Mouse (Mus musculus) heart, adult 11 months (tissue): ENCODE measurements around the gene Miga1.
"Not testable (repeated sequence)": the region's sequence is repeated elsewhere in the genome, so short reads cannot be mapped to it uniquely, and the experiment has no call there.

Source experiments
- DNase-seq: peaks from one replicate; pipeline ENCODE4 v3.0.0; 2022

The Miga1 gene

DNA sequence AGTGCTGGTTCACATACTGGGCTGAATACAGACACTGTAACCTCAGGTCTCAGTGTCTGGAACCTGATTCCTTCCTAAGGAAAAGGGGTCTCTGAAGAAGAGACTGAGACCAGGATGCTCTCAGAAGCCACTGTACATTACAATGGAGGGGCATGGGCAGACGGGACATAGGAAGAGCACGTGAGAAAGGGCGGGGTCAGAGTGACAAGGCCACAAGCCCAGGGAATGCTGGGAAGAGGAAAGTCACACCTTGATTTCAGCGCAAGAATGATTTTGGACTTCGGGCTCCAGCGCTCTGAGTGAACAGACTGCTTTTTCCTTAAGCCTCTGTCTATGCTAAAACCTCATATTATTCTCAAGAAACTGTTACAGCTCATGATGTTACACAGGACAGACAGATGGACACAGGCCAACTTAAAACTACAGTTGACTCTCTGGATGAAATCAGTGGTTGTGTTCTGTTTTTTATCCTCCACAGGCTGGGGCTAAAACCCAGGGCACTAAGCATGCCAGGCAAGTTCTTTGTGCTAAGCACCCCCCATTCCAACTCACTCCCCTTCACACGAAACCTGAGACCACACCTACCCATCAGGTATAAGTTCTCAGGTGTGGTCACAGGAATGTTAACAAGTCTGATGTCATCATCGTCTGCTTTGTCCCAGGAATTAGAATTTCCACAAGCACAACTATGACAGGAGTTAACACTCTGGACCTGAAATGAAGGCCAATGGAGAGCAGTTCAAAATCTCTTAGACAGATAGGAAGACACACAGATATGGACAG, 18.3 kb downstream of the Miga1 start:
- DNase-seq = no peak

GRCm38 (mm10) chr3:152320972-152321645, 19.1 kb downstream of the Miga1 start:
- peak; percentile 97 for DNase-seq

DNA sequence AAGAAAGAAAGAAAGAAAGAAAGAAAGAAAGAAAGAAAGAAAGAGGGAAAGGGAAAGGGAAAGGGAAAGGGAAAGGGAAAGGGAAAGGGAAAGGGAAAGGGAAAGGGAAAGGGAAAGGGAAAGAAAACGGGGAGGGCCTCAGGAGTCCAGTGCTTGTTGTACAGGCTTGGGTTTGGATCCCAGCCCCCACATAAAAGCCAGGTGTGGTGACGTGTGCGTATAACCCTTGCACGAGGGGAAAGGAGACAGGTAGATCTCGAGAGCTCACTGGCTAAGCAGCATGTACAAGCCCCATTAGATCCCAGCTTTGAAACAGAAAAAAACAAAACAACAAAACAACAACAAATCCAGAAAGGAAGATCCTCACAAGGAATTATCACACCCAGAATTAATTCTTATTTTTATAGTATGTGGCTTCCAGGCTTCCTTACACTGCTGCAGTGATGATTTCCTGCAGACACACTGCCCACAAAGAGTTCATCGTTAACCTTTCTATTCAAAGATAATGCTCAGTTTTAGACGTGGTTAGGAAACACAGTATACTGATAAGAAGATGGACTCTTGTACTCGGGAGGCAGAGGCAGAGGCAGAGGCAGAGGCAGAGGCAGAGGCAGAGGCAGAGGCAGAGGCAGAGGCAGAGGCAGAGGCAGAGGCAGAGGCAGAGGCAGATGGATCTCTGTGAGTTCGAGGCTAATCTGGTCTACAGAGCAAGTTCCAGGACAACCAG, 23.6 kb downstream of the Miga1 start:
- not testable (repeated sequence) for DNase-seq

DNA sequence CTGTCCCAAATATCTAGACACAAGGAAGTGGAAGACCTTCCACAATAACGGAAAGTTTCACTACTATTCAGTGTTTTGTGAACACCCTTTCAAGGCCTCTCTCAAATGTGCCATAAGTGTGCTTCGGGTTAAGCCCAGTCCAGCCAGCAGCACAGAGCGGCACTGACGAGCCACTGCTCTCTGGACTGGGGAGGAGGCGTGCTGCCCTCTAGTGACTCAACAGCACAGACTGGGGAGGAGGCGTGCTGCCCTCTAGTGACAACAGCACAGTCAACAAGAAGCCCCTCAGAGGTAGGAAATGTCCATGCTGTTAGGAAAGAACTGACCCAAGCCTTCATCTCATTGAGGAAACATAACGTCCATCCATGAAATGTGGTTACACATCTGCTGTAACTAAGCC, 24.6 kb downstream of the Miga1 start:
- DNase-seq = peak; percentile 98

DNA sequence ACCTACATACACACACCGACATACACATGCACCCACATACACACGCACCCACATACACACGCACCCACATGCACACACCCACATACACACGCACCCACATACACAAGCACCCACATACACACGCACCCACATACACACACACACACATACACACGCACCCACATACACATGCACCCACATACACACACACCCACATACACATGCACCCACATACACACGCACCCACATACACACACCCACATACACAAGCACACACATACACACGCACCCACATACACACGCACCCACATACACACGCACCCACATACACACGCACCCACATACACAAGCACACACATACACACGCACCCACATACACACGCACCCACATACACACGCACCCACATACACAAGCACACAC, 25.5 kb downstream of the Miga1 start:
- DNase-seq = not testable (repeated sequence)

DNA sequence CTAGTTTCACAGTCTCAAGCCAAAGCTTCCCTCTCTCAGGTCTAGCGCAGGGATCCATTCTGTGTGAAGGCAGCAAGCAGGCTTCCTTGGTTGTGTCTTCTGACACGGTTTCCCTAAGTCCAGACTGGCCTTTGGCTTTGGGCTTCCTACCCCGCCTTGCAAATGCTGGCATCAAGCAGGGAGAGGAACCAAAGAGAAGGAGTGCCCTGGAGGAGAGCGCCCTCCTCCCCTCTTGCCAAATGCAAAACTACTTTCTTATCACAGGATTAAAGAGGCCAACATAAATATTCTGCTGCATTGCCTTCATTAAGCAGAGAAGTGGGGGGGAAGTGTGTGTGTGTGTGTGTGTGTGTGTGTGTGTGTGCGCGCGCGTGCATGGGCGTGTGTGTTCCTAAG, 31.0 kb downstream of the Miga1 start:
- no peak for DNase-seq

DNA sequence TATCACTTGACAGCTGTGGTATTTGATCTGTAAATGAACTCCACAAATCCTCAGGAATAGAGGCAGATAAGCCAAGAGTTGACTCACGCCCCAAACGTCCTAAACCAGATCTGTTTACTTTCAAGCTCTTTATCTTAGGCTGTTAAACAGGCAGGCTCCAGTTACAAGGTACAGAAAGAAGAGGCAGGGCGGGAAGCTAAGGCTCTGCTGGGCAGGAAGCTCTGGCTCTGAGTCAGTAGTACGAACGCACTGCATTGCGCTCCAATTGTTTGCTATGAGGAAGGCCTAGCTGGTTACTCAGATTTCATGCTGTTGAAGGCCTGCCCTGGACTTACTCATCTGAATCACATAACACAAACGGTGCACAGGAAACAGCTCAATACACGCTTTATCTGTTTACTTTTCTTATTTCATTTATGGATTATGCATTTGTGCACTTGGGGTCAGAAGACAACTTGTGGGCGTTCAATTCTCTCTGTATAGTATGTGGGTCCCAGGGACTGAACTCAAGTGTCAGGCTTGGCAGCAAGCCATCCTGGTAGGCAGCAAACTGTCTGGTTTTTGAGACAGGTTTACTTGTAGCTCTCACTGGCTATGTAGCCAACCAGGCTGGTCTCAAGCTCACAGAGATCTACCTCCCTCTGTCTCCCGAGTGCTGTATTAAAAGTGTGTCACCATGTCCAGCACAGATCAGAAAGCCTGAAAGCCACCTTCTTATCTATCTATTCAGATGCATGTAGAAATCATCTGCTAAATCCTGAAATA, 31.5 kb downstream of the Miga1 start:
- peak; percentile 94 for DNase-seq

DNA sequence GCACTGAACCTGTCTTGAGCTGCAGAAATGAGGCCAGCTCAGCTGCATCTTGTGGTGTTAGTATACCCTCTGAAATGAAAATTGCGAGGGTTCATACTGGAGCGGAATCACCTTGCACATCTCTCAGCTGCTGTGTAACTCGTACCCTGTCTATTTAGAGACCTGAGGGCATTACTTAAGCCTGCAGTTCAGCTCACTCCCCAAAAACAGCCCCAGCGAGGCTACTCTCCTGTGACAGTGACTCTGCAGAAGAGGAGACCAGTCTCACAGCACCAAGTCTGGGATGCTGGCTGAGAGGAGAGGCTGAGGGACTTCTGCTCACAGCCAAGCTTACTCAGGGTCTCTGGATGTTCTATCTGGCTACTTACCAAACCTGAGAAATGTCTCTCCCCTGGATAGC, 34.2 kb downstream of the Miga1 start:
- DNase-seq = peak; percentile 84

- DNase-seq = peak; percentile 94
Observed at GRCm38 (mm10) chr3:152305080-152305479, 35.1 kb downstream of the Miga1 start.

GRCm38 (mm10) chr3:152304093-152304815, 36.0 kb downstream of the Miga1 start:
- peak; percentile 98 for DNase-seq

DNA sequence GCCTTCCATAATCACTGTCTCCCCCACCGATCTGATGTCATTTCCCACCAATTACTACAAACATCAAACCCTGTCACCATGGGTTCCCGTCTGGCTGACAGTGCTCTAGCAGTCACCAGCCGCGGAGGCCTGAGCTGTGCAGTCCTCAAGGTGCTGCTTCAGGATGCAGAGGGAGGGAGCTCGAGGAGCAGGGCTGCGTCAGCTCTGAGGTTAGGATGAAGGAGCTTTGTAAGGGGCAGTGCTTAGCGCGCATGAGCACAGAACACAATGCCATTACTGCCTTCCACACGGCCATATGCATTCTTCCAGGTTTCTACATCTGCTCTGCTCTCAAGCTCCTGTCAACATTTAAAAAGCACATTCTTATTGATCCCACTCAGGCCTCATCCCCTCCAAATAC, 37.2 kb downstream of the Miga1 start:
- DNase-seq = peak; percentile 87

DNA sequence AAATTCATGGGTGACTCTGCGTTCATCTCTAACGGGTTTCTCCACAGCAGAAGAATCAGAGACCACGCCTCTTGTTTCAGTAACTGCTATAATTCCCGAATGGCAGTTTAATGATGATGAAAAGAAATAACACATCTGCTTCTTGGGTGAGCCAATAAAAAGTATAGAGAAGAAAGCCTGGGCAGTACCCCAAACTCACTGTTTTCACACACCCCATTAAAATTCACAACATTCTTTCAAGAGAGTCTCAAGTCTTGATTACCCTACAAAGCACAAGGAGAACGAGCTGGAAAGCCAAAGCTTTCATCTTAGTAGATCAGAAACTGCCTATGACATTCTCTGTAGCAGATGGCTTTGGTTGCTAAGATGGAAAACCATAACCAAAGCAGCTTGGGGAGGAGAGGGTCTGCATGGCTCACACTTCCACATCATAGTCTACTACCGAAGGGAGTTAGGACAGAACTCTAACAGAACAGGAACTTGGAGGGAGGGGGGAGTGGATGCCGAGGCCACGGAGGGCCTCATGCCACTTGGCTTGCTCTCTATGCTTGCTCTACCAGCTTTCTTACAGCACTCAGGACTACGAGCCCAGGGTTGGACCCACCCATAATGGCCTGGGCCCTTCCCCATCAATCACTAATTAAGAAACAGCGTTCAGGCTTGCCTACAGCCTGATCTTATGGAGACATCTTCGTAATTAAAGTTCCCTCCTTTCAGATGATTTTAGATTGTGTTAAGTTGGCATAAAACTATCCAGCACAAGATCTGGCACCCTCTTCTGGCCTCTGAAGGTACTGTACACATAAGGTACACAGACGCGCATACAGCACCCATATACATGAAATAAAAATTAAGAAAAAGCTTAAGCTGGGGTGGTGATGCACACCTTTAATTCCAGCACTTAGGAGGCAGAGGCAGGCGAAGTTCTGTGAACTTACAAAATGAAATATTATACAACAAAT, 39.5 kb downstream of the Miga1 start:
- DNase-seq = peak; percentile 84

DNA sequence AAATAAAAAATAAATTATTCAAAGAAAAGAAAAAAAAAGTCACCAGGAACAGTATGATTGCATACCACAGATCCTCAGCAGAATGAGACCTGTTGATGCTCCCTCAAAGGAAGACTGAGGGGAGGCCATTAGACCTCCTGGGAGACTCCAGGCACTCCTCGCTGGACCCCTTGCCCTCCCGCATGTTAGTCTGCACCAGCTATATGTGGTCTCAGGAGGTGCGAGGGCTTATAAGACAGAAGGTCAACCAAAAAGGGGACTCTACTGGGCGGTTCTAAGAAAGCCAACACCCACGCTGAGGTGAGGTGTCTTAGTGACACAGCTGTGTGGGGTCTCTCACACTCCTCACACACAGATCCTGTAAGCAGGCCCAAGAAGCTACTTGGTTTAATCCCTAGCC, 44.3 kb downstream of the Miga1 start:
- DNase-seq = peak; percentile 85

DNA sequence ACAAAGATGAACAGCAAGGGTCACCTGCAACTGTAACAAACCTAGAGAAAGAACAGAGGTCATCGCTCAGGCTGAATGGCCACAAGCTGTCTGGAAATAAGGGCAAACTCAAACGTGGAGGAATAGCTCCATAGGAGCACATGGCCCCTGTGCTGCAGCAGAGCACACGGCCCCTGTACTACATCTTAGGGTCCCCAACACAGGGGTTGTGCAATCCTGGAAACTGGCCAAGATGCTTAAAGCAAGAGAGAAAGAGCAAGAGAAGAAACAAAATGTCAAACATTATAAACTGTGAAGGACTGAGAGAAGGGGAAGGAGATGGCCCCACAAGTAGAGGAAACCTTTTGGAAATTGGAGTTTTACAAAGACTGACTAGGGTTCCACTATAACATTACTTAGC, 45.8 kb downstream of the Miga1 start:
- peak; percentile 37 for DNase-seq

GRCm38 (mm10) chr3:152293530-152294181, 46.6 kb downstream of the Miga1 start:
- DNase-seq = peak; percentile 51

DNA sequence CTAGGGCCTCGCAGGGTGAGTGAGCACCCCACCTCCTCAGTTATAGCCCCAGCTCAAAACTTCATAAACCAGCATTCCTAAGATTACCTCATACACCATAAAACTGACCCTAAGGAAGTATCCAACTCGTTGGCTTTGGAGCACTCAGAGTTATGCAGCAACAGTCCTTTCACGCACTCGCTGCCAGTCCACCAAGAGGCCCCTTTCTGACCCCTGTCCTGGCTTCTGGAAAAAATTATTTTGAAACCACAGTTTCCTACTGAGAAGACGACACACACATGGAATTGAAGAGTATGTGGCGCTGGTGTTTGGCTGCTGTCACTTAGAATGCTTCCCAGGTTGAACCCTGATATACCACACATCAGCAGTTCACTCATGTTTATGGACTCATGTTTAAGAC, 48.3 kb downstream of the Miga1 start:
- no peak for DNase-seq

DNA sequence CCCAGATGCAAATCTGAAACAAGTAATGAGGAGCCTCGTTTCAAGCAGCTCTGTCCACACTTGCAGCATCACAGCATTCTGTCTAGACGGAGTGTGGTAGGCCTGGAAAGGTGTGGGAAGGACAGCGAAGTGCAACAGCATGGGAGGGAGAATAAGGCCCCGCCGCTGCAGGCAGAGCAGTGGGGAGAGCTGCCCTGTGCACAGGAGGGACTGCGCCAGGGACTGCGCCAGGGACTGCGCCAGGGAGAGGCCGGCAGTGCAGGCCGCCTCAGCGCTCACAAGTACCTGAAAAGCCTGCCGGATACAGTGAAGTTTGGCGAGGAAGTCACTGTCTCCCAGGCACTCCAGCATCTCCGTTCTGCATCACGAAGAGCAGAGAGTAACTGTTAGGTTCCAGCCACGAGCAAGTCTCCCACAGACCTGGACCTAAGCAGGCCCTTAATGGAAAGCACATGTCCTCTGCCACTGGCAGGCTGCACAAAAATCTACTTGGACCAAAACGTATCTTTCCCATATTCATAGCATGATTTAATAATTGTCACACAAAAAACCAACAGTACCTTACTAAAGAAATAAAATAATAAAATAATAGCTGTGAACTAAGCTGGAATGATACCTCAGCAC, 49.9 kb downstream of the Miga1 start:
- peak; percentile 66 for DNase-seq

DNA sequence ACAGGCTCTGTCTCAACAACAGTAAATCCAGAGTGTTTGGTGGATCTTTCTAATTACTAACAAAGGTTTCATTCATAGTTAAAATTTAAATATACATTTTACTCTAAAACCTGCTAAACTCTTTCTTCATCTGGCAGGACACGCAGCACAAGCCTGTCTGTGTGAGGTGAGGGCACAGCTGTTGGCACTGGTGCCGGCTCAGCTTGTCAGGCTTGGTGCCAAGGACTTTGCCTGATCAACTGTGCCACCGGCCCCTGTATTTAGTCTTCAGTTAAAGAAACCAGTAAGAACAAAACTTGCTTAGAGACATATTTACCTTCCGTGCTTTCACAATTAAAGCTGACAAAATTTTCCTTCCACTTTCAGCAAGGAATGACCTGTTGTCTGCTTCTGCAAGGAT, 51.5 kb downstream of the Miga1 start:
- peak; percentile 93 for DNase-seq

- DNase-seq = peak; percentile 76
Observed at GRCm38 (mm10) chr3:152288276-152288675, 51.9 kb downstream of the Miga1 start.

DNA sequence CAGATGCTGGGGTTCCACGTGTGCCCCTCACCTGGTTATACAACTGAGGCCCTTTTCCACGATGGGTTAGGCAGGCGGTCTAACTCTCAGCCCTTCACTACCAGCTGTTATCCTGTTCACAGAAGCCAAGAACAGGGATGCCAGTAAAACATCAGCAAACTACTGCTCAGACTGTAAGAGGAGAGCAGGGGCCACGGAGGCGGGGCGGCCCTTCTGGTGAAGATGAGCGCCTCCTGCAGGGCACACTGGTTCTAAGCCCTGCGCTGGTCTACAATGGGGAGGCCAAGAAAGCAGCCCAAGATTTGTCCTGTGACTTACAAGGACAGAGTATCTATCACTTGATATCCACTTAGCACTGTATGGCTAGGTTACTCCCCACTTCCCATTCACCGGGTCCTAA, 52.4 kb downstream of the Miga1 start:
- no peak for DNase-seq
